Mouse (Mus musculus) heart, postnatal 0 days (tissue): Measurements from ENCODE around the gene 4931429L15Rik. TPM values are rescaled to one million over a fixed set of nuclear protein-coding genes. Genes with fewer than 3 reads are reported as not detected.

Experiments used
- ATAC-seq: fragments of 200-750 bp; cut with Nextera tagmentation; 2 replicates; pipeline ENCODE4 v1.8.0; 2017; ENCODE audit warnings: low read depth, moderate number of reproducible peaks, moderate library complexity; ENCODE audit not compliant: insufficient read depth
- DNase-seq: peaks from one replicate; pipeline ENCODE4 v3.0.0-alpha.2; 2016; ENCODE audit warnings: low spot score
- H3K27ac ChIP-seq: fragments of 300-500 bp; sonication (generic); 2 replicates; pipeline ENCODE4 v1.5.1; 2014; ENCODE audit warnings: low read depth, mild to moderate bottlenecking
- H3K27me3 ChIP-seq: fragments of 300-500 bp; sonication (generic); 2 replicates; pipeline ENCODE4 v1.6.1; 2014; ENCODE audit warnings: low read length, mixed read lengths; ENCODE audit not compliant: control insufficient read depth, insufficient read depth
- H3K36me3 ChIP-seq: fragments of 300-500 bp; sonication (generic); replicated peaks from 2 replicates; pipeline ENCODE4 v1.6.1; 2014; ENCODE audit warnings: low read length, mixed read lengths; ENCODE audit not compliant: control insufficient read depth, insufficient read depth
- H3K4me1 ChIP-seq: fragments of 300-500 bp; sonication (generic); 2 replicates; pipeline ENCODE4 v1.6.1; 2014; ENCODE audit warnings: antibody characterized with exemption; ENCODE audit not compliant: control insufficient read depth, insufficient read depth
- H3K4me2 ChIP-seq: fragments of 300-500 bp; sonication (generic); 2 replicates; pipeline ENCODE4 v1.6.1; 2014; ENCODE audit warnings: low read depth, mild to moderate bottlenecking, low read length, moderate library complexity
- H3K4me3 ChIP-seq: fragments of 300-500 bp; sonication (generic); 2 replicates; pipeline ENCODE4 v1.5.1; 2014; ENCODE audit warnings: low read depth, low read length
- H3K9ac ChIP-seq: fragments of 300-500 bp; sonication (generic); replicated peaks from 2 replicates; pipeline ENCODE4 v1.6.1; 2014; ENCODE audit warnings: low read depth, low read length, mixed read lengths
- H3K9me3 ChIP-seq: fragments of 300-500 bp; sonication (generic); replicated peaks from 2 replicates; pipeline ENCODE4 v1.6.1; 2016; ENCODE audit warnings: low read length; ENCODE audit not compliant: control insufficient read depth
- CTCF ChIP-seq: IDR thresholded peaks from 2 replicates; pipeline ENCODE4 v1.5.1; 2016; ENCODE audit warnings: antibody characterized with exemption, control low read depth, low read depth
- EP300 ChIP-seq: IDR thresholded peaks from 2 replicates; pipeline ENCODE4 v1.6.1; 2016; ENCODE audit warnings: antibody characterized with exemption, low read depth
- WGBS: fragments of 180-500 bp; shearing (Covaris S2); extraction: QIAGEN DNeasy Blood & Tissue Kit; methylation state at CpG from one replicate; pipeline ENCODE4 v1.1.7; 2014; 5-methylcytosine and 5-hydroxymethylcytosine counted together
- polyA plus RNA-seq: library from polyadenylated mRNA; unstranded; fragments of >200 nt; fragmentation: Nextera tagmentation; extraction: Ambion mirVana; gene quantifications from 2 replicates; pipeline ENCODE4 v1.2.1, GENCODE M21; 2015
- total RNA-seq: library from RNA; depleted of rRNA; stranded (reverse); fragments of >200 nt; gene quantifications from 2 replicates; pipeline ENCODE4 v1.2.3, GENCODE M21; 2014; ENCODE audit warnings: low replicate concordance

4931429L15Rik gene
- total and polyA plus RNA-seq, 2 experiments from 2014 or later, result not detected

DNA sequence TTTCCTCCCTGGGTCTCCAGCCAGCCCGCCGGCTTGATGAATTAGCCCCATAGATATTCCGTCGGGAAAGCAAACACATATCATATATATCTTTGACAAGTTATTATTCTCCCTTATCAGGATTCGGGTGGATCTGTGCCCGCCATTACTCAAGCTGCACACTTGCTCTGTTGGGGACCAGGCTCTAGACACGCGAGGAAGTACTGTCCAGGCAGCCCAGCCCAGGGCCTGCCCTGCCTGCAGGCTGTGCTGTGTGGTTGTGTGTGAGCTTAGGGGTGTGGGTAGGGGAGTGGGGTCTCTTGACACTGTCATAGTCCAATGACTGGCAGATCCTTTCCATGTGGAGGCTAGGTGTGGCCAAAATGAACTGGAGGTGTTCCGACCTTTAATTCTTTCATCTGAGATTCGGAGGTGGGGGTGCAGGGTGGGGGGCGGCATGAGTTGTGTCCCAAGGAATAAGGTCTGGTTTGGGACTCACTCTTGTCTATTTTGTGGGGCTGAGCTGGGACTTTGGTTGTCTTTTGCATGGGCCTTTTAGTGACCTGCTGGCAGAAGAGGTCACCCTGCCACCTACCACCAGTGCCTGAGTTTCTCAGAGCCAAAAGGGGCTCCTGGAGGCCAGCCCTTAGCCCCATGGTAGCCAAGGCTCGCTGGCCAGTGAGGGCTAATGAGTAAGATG, 33.0 kb upstream of the 4931429L15Rik start:
- Histone ChIP-seq H3K4me1 (no peaks in the 10 kb centered on the region), H3K9ac (no peak overlapping the region), H3K9me3 (no peaks in the 10 kb centered on the region), H3K4me2 (no peak overlapping the region), H3K36me3 (no peaks in the 10 kb centered on the region), H3K4me3 (no peak overlapping the region), H3K27me3 (peaks cover 30% of the 10 kb centered on the region), H3K27ac (no peak overlapping the region)
- TF ChIP-seq EP300 (no peak), CTCF (no peak)
- WGBS, result 45% methylated on average over 12 of the region's 12 CpGs
- ATAC-seq (no peak), DNase-seq (no peak)

DNA sequence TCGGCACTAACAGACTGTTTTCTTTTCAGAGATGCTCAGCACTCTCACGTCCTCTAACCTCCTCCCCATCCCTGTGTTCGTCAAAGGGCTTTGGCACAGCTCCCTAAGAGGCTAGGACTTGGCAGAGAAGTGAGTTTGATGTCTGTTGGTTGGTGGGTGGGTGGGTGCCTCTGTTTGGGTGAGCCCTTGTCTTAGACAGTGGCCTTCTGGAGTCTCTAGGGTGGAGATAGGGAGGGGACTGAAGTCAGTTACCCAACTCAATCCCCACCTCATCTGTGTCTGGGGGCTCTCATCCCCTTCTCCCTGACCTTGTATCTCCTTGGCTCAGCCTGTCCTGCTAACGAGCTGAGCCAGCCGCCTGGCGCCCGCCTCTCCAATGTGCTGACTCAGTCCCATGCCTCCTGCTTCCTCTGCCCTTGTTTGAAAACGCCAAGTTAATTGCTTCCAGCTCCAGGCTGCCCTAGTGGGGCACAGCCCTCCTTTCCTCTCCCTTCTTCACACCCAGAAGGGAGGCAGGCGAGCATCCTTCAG, 30.7 kb upstream of the 4931429L15Rik start:
- WGBS, result 12% methylated on average over 9 of the region's 9 CpGs
- ATAC-seq (0 out of 2 replicates have a peak, but pooled peaks have one; percentile 39), DNase-seq (no peak)
- Histone ChIP-seq H3K9me3 (no peaks in the 10 kb centered on the region), H3K36me3 (no peaks in the 10 kb centered on the region), H3K4me2 (no peak overlapping the region), H3K9ac (no peak overlapping the region), H3K4me1 (no peaks in the 10 kb centered on the region), H3K4me3 (no peak overlapping the region), H3K27ac (no peak overlapping the region), H3K27me3 (peaks cover 30% of the 10 kb centered on the region)
- TF ChIP-seq EP300 (no peak), CTCF (no peak)

DNA sequence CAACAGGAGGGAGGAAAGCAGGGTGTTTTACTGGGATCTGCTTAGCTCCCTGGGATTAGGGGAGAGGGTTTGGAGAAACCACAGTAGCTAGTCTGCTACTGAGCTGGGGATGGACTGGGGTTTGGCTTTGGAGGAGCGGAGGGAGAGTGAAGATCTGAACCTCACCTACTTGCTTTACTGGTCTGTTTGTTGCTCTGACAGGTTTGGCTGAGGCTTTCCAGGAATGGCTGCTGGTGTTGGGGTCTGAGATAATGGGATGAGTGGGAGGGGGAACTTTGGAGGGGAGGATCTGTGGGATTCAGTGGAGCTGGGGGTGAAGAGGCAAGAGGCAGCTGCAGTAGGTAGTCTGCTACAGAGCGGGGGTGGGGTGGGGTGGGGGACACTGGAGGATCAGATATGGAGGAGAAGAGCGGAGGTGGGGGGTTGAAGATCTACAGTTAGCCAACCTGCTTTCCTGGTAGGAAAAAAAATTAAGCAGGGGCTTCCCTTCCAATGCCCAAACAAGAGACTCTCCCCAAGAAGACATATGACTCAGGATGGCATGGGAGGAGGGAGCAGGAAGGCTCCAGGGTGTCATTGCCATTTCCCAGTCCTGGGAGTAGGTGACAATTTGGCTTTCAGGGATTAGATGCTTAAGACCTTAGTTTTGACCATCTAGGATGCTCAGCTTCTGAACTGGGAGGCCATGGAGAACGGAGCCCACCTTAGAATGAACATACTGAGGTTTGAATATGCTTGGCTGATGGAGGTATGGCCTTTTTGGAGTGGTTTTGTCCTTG, 26.3 kb upstream of the 4931429L15Rik start:
- H3K9ac ChIP-seq, result no peak overlapping the region
- no peak overlapping the region for H3K27ac ChIP-seq
- DNase-seq, result no peak
- no peak for ATAC-seq
- no peak for TF ChIP-seq CTCF
- H3K36me3 ChIP-seq, result no peaks in the 10 kb centered on the region
- H3K9me3 ChIP-seq, result no peaks in the 10 kb centered on the region
- WGBS, result 58% methylated on average over 4 of the region's 4 CpGs
- peaks cover 5% of the 10 kb centered on the region; the same call in 1 of the 2 replicates for H3K27me3 ChIP-seq
- H3K4me1 ChIP-seq, result no peaks in the 10 kb centered on the region
- no peak overlapping the region for H3K4me3 ChIP-seq
- no peak overlapping the region for H3K4me2 ChIP-seq

DNA sequence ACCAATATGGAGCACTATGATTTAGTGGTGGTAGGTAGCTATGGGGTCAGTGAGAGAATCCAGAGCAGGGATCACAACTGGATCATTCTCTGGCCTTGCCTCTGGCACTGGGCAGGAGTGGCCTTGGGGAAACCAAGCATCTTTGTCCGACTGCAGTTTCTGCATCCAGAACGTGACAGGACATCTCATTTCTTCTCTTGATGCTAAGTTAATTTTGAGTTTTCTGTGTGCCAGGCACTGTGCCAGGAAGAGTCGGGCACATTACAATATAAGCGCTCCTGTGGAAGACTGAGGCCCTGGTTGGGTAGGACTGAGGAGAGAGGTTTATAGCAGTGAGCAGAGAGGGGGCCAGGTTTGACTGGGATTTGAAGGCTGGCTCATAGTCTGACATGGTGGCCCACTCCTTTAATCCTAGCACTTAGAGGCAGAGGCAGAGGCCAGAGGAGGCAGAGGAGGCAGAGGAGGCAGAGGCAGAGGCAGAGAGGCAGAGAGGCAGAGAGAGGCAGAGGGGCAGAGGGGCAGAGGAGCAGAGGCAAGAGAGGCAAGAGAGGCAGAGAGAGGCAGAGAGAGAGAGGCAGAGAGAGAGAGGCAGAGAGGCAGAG, 19.4 kb upstream of the 4931429L15Rik start:
- Histone ChIP-seq H3K27me3 (peaks cover 12% of the 10 kb centered on the region; the same call in 1 of the 2 replicates), H3K36me3 (no peaks in the 10 kb centered on the region), H3K4me2 (no peak overlapping the region), H3K9ac (no peak overlapping the region), H3K4me3 (no peak overlapping the region), H3K4me1 (no peaks in the 10 kb centered on the region), H3K9me3 (no peaks in the 10 kb centered on the region), H3K27ac (no peak overlapping the region)
- TF ChIP-seq CTCF, result no peak
- TF ChIP-seq EP300, result no peak
- 80% methylated on average over 4 of the region's 4 CpGs for WGBS
- ATAC-seq (no peak), DNase-seq (no peak)

DNA sequence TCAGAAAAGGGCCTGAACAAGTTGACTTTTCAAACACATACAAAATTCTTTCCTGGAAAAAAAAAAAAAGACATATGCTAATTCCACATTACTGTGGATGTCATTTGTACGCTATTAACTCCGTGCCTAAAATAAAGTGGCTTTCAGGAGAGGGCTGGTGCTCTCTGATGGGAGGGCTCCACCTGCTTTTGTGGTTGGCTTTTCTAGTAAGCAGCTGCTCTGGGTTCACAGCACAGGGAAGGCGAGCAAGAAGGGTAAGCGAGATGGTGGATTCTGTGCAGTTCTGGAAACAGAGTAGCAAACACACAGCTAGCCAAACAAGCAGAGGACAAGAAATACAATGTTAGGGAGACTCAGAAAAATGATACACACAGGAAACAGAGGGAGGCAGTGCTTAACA, 18.6 kb upstream of the 4931429L15Rik start:
- Histone ChIP-seq H3K4me1 (no peaks in the 10 kb centered on the region), H3K27me3 (peaks cover 14% of the 10 kb centered on the region; the same call in 1 of the 2 replicates), H3K9ac (no peak overlapping the region), H3K27ac (no peak overlapping the region), H3K36me3 (no peaks in the 10 kb centered on the region), H3K4me2 (no peak overlapping the region), H3K4me3 (no peak overlapping the region), H3K9me3 (no peaks in the 10 kb centered on the region)
- WGBS, result 41% methylated on average over 4 of the region's 4 CpGs
- TF ChIP-seq CTCF, result no peak
- TF ChIP-seq EP300, result no peak
- DNase-seq (no peak), ATAC-seq (no peak)
